Mouse (Mus musculus): ENCODE results near the gene Gm21083. TPM values are rescaled to one million over a fixed set of nuclear protein-coding genes. Genes with fewer than 3 reads are reported as not detected.

Gm21083 gene
- polyA plus RNA-seq (2014; fragmentation: Illumina TruSeq; extraction: RNeasy Lipid Tissue Mini Kit (QIAGEN cat#74804); ENCODE audit: low replicate concordance): not detected

DNA sequence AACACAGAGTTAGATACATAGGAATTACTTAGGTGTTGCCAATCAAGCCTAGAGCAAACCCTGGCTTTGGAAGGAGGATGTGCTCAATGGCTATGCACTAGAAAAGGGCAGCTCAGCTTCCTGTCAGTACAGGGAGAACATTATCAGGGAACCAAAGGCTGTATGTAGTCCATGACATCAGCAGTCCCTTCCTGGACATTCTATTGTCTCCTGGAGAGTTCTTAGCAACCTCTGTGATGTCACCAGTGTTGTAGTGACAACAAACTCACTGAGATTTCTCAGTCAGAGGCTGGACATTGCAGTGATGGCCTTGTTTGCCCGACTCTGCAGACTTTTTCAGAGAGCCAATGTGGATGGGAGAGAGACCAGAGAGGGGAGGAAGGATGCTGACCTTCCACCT, at the start of gene Gm21083:
TSS of gene Gm21083 (plus strand) at position 301 of the 400 bp plus-strand sequence.

DNA sequence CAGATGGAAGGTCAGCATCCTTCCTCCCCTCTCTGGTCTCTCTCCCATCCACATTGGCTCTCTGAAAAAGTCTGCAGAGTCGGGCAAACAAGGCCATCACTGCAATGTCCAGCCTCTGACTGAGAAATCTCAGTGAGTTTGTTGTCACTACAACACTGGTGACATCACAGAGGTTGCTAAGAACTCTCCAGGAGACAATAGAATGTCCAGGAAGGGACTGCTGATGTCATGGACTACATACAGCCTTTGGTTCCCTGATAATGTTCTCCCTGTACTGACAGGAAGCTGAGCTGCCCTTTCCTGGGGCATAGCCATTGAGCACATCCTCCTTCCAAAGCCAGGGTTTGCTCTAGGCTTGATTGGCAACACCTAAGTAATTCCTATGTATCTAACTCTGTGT, 48.0 kb upstream of the Gm21083 start, which contains the start of gene Gm21190:
TSS of gene Gm21190 (minus strand) at position 101 of the 400 bp plus-strand sequence.

DNA sequence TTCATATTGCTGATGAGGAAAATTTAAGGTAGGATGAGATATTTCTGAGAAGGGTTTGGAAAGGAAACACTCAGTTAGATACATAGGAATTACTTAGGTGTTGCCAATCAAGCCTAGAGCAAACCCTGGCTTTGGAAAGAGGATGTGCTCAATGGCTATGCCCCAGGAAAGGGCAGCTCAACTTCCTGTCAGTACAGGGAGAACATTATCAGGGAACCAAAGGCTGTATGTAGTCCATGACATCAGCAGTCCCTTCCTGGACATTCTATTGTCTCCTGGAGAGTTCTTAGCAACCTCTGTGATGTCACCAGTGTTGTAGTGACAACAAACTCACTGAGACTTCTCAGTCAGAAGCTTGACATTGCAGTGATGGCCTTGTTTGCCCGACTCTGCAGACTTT, 41.6 kb downstream of the Gm21083 start, which contains the start of gene Speer4d:
TSS of gene Speer4d (plus strand) at position 301 of the 400 bp plus-strand sequence.

Other genes with a start within 250 kb of the Gm21083 start
- not detected for gene Gm21149, start 100.8 kb upstream of the Gm21083 start, polyA plus RNA-seq (2014; fragmentation: Illumina TruSeq; extraction: RNeasy Lipid Tissue Mini Kit (QIAGEN cat#74804); ENCODE audit: low replicate concordance)
- gene Gm21190, start 48.1 kb upstream of the Gm21083 start, polyA plus RNA-seq (2014; fragmentation: Illumina TruSeq; extraction: RNeasy Lipid Tissue Mini Kit (QIAGEN cat#74804); ENCODE audit: low replicate concordance): not detected
- not detected for gene Speer4d, start 41.7 kb downstream of the Gm21083 start, polyA plus RNA-seq (2014; fragmentation: Illumina TruSeq; extraction: RNeasy Lipid Tissue Mini Kit (QIAGEN cat#74804); ENCODE audit: low replicate concordance)
- gene 4930572O03Rik, start 79.7 kb downstream of the Gm21083 start, polyA plus RNA-seq (2014; fragmentation: Illumina TruSeq; extraction: RNeasy Lipid Tissue Mini Kit (QIAGEN cat#74804); ENCODE audit: low replicate concordance): not detected
- not detected for gene Speer4c, start 136.9 kb downstream of the Gm21083 start, polyA plus RNA-seq (2014; fragmentation: Illumina TruSeq; extraction: RNeasy Lipid Tissue Mini Kit (QIAGEN cat#74804); ENCODE audit: low replicate concordance)